Mouse (Mus musculus) gastrocnemius, postnatal 4 days (tissue): ENCODE data around the gene Adgrg7. TPM values are rescaled to one million over a fixed set of nuclear protein-coding genes. Genes with fewer than 3 reads are reported as not detected.

Source experiments
- DNase-seq, 2 experiments: peaks; one replicate each; pipeline ENCODE4 v3.0.0; 2021 to 2022; ENCODE audit warnings: low spot score in 2 of 2, mixed read lengths in 2 of 2
- total RNA-seq, 2 experiments: library from RNA; stranded (reverse); gene quantifications; 2 replicates each; pipeline ENCODE4 v1.2.3; 2021

Gene Adgrg7
- total RNA-seq, 2 experiments from 2014 or later, result not detected

DNA sequence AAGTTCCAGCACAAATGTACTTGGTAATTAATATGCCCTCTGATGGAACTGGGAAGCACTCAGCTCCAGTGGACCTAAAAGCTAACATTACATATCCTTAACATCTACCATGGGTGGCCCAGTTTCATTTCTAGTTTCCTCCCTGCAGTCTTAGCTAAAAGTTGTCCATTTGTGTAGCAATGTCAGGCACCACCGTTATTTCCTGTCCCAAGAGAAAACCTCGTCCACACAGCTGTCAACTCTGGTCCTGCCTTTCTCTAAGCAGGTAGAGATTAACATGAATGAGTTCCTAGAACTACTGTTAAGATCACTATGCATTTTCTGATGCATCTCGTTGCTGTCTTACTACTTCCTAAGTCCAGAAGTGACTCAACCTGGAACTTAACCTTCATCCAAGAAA is 80.0 kb downstream of the Adgrg7 start:
- DNase-seq, result no peak

- DNase-seq, result no peak
These were observed 85.6 kb downstream of the Adgrg7 start for GRCm38 (mm10) chr16:56710071-56710470.

- no peak for DNase-seq
These were observed 89.9 kb downstream of the Adgrg7 start for GRCm38 (mm10) chr16:56705731-56706130.

DNA sequence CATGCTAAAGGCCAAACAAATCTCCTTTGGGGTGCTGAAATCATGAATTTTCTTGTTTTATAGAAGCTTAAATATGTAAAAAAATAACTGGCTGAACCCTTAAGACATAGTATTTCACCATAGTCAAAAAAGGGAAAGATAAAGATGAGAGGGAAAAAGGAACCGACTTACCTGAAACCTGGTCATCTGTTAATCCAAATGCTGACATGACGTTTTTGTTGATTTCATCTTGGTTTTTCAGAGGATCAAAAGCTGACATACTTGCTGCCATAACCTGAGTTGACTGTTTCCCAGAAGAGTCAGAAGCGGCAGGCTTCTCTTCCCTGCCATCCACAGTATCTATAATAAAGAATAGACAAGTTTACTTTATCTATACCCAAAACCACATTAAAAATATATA is 94.8 kb downstream of the Adgrg7 start:
- no peak for DNase-seq

- no peak for DNase-seq
These were observed 99.2 kb downstream of the Adgrg7 start for GRCm38 (mm10) chr16:56696448-56696847.

DNA sequence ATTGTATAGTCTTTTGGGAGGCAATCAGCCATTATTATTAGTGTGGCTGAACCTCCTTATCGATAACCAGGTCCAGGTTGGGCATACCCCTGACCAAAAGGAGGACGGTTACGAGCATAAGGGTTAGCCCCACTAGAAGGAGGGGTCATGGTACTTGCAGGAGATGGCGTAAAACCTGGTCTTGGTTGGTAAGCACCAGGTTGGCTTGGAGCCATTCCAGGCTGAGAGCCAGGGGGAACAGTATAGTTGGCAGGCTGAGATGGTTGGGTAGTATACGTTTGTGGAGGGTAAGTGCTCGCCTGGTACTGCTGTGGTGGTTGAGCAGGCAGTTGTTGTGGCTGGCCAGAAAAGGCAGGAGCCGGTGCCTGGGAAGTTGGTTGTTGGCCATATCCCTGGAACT is 104.9 kb downstream of the Adgrg7 start:
- no peak for DNase-seq

- no peak for DNase-seq
These were observed 108.9 kb downstream of the Adgrg7 start for GRCm38 (mm10) chr16:56686747-56687146.

DNA sequence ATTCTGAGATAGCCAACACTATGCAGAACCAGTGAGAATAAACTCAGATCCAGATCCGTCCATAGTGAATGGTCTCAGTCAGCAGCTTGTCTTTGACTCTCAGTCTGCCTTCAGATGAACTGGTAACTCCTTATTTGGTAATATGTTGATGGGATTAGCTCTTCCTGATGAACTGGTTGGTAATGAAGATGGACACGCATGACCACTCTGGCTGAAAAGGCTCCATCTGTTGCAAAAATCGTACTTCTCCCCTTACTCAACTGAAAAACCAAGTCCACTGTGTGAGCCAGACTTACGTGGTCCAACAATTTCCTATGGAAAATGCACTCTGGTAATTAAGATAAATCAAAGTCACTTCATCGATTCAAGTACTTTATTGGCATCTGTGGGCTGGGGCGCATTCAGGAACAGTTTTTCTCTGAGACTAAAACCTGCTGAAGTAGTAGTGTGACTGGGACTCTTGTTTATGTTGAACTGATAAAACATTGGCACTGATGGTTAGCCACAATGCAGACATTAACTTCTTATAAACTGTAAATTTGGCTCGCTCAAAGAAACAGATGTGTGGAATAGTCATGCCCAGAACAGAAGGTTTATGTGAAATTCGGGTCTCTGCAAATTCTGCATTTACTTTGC is 114.5 kb downstream of the Adgrg7 start:
- no peak for DNase-seq

- no peak for DNase-seq
These were observed 118.5 kb downstream of the Adgrg7 start for GRCm38 (mm10) chr16:56677146-56677545.

Other genes starting within 250 kb of the Adgrg7 start
- 10 to 100 TPM; 62.4 to 70.4 TPM for gene Tfg, start 78.4 kb downstream of the Adgrg7 start, total RNA-seq
- gene Tmem45a, start 90.3 kb upstream of the Adgrg7 start, total RNA-seq, result 10 to 100 TPM; 19.7 to 20.8 TPM
- not detected for gene Lnp1, start 132.2 kb upstream of the Adgrg7 start, total RNA-seq